Mouse (Mus musculus): ENCODE results near the gene Cbs. TPM values are rescaled to one million over a fixed set of nuclear protein-coding genes. Genes with fewer than 3 reads are reported as not detected.

Cbs gene
- polyA plus RNA-seq, 1 experiment from 2014 or later: 3.9 TPM

GRCm38 (mm10) chr17:31637866-31638570 is 980 bp upstream of the Cbs start:
- Histone ChIP-seq H3K4me3 (ENCODE audit: low read depth, low read length) (no peak overlapping the region), H3K27me3 (replicated peaks; ENCODE audit: control insufficient read depth, insufficient read depth, low read length) (peaks cover 19% of the 10 kb centered on the region), H3K4me1 (ENCODE audit: control insufficient read depth, insufficient read depth, low read length) (peaks cover 14% of the 10 kb centered on the region), H3K9ac (ENCODE audit: low read depth, low read length) (no peak overlapping the region), H3K4me2 (ENCODE audit: low read depth, low read length) (no peak overlapping the region; the same call in 1 of the 2 replicates), H3K9me3 (ENCODE audit: control insufficient read depth, low read length) (no peaks in the 10 kb centered on the region), H3K36me3 (ENCODE audit: control insufficient read depth, insufficient read depth, low read length) (no peaks in the 10 kb centered on the region), H3K27ac (replicated peaks; ENCODE audit: low read depth, low read length) (no peak overlapping the region)
- peak; percentile 56 for DNase-seq (ENCODE audit: low spot score)
- ATAC-seq (ENCODE audit: low read depth): no peak
- WGBS: 59% methylated on average over 9 of the region's 9 CpGs

DNA sequence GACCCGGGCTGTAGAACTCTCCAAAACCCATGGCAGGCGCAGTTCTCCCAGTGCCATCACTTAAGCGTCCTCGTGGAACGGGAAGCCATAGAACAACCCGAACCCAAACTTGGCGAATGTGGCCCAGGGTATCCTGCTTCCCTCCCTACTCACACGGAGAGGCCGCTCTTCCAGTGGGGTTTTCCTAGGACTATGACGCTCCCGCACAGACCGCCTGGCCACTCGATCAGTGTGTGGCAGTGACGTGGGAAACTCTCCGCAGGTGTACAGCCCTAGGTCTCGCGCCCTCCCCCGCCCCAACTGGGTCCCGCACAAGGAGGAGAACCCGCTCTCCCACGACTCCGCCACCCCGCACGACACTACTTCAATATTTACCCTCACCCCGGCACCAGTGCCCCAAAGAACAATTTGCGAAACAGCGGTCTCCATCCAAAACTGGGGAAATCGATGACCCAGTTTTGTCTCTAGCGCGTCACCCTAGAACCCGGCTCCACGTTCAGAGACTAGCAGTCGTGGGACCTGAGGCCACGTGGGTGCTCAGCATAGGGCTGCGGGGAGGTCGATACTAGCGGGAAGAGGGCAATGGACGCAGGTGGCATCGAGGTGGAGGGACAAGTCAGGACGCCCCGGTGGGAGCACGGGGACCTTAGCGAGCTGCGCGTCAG is 629 bp downstream of the Cbs start:
- DNase-seq (ENCODE audit: low spot score) (no peak), ATAC-seq (ENCODE audit: low read depth) (peak; percentile 22; the same call in 1 of the 2 replicates)
- no peaks in the 10 kb centered on the region for H3K36me3 ChIP-seq (ENCODE audit: control insufficient read depth, insufficient read depth, low read length)
- no peak overlapping the region for H3K27ac ChIP-seq (replicated peaks; ENCODE audit: low read depth, low read length)
- peaks cover 19% of the 10 kb centered on the region for H3K27me3 ChIP-seq (replicated peaks; ENCODE audit: control insufficient read depth, insufficient read depth, low read length)
- H3K4me3 ChIP-seq (ENCODE audit: low read depth, low read length): peak overlapping the region; percentile 52
- 5% methylated on average over 42 of the region's 45 CpGs for WGBS
- H3K4me2 ChIP-seq (ENCODE audit: low read depth, low read length): peak overlapping the region; percentile 86
- H3K9me3 ChIP-seq (ENCODE audit: control insufficient read depth, low read length): no peaks in the 10 kb centered on the region
- H3K4me1 ChIP-seq (ENCODE audit: control insufficient read depth, insufficient read depth, low read length): peaks cover 14% of the 10 kb centered on the region
- peak overlapping the region; percentile 65 for H3K9ac ChIP-seq (ENCODE audit: low read depth, low read length)

DNA sequence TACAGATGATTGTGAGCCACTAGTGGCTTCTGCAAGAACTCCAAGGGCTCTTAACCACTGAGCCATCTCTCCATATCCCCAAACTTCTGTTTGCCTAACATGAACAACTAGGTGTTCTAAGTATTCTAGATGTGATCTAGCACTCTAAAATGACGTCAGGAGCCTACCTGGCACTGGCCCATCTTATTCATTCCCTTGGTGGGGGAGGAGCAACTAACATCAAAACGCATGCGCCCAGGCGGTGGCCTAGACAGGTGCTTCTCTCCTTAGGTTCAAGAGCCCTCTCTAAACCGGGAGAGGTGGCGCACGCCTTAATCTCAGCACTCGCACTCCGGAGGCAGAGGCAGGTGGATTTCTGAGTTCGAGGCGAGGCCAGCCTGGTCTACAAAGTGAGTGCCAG is 1.3 kb downstream of the Cbs start:
- WGBS: 57% methylated on average over 11 of the region's 11 CpGs

GRCm38 (mm10) chr17:31634896-31635295 is 2.1 kb downstream of the Cbs start:
- no peak overlapping the region for H3K4me2 ChIP-seq (ENCODE audit: low read depth, low read length)
- H3K27ac ChIP-seq (replicated peaks; ENCODE audit: low read depth, low read length): no peak overlapping the region
- 71% methylated on average over 5 of the region's 5 CpGs for WGBS
- no peaks in the 10 kb centered on the region for H3K9me3 ChIP-seq (ENCODE audit: control insufficient read depth, low read length)
- no peaks in the 10 kb centered on the region for H3K36me3 ChIP-seq (ENCODE audit: control insufficient read depth, insufficient read depth, low read length)
- H3K4me3 ChIP-seq (ENCODE audit: low read depth, low read length): no peak overlapping the region
- DNase-seq (ENCODE audit: low spot score) (no peak), ATAC-seq (ENCODE audit: low read depth) (no peak)
- H3K9ac ChIP-seq (ENCODE audit: low read depth, low read length): no peak overlapping the region
- peaks cover 19% of the 10 kb centered on the region for H3K27me3 ChIP-seq (replicated peaks; ENCODE audit: control insufficient read depth, insufficient read depth, low read length)
- peaks cover 14% of the 10 kb centered on the region for H3K4me1 ChIP-seq (ENCODE audit: control insufficient read depth, insufficient read depth, low read length)

More for the DNA sequence above, 1.3 kb downstream of the Cbs start:
- no peak overlapping the region for H3K27ac ChIP-seq (replicated peaks; ENCODE audit: low read depth, low read length)
- H3K9me3 ChIP-seq (ENCODE audit: control insufficient read depth, low read length): no peaks in the 10 kb centered on the region
- H3K4me2 ChIP-seq (ENCODE audit: low read depth, low read length): peak overlapping the region; percentile 86
- peaks cover 14% of the 10 kb centered on the region for H3K4me1 ChIP-seq (ENCODE audit: control insufficient read depth, insufficient read depth, low read length)
- no peaks in the 10 kb centered on the region for H3K36me3 ChIP-seq (ENCODE audit: control insufficient read depth, insufficient read depth, low read length)
- no peak for DNase-seq (ENCODE audit: low spot score)
- no peak overlapping the region for H3K4me3 ChIP-seq (ENCODE audit: low read depth, low read length)
- no peak overlapping the region for H3K9ac ChIP-seq (ENCODE audit: low read depth, low read length)
- H3K27me3 ChIP-seq (replicated peaks; ENCODE audit: control insufficient read depth, insufficient read depth, low read length): peaks cover 19% of the 10 kb centered on the region
- ATAC-seq (ENCODE audit: low read depth): no peak

DNA sequence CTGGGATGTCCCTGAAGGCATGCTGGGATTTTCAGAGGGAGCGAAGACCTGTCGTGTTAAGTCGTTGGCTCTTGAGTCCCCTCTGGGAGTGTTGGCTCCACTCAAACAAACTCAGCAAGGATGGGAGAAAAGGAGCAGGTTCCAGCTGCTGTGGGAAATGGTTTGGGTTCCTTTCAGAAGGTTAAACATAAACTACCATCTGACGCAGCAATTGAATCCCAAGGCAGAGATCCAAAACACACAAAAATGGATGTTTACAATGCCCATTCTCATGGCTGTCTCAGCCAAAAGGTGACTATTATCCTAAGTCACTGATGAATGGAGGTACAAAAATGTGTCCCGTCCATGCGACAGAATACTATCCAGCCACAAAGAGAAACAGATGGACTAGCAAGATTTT is 4.0 kb downstream of the Cbs start:
- 75% methylated on average over 6 of the region's 6 CpGs for WGBS
- Histone ChIP-seq H3K4me1 (ENCODE audit: control insufficient read depth, insufficient read depth, low read length) (peaks cover 14% of the 10 kb centered on the region), H3K27ac (replicated peaks; ENCODE audit: low read depth, low read length) (no peak overlapping the region), H3K36me3 (ENCODE audit: control insufficient read depth, insufficient read depth, low read length) (no peaks in the 10 kb centered on the region), H3K4me2 (ENCODE audit: low read depth, low read length) (no peak overlapping the region), H3K4me3 (ENCODE audit: low read depth, low read length) (no peak overlapping the region), H3K9ac (ENCODE audit: low read depth, low read length) (no peak overlapping the region), H3K27me3 (replicated peaks; ENCODE audit: control insufficient read depth, insufficient read depth, low read length) (peaks cover 19% of the 10 kb centered on the region), H3K9me3 (ENCODE audit: control insufficient read depth, low read length) (no peaks in the 10 kb centered on the region)
- no peak for DNase-seq (ENCODE audit: low spot score)
- no peak for ATAC-seq (ENCODE audit: low read depth)

DNA sequence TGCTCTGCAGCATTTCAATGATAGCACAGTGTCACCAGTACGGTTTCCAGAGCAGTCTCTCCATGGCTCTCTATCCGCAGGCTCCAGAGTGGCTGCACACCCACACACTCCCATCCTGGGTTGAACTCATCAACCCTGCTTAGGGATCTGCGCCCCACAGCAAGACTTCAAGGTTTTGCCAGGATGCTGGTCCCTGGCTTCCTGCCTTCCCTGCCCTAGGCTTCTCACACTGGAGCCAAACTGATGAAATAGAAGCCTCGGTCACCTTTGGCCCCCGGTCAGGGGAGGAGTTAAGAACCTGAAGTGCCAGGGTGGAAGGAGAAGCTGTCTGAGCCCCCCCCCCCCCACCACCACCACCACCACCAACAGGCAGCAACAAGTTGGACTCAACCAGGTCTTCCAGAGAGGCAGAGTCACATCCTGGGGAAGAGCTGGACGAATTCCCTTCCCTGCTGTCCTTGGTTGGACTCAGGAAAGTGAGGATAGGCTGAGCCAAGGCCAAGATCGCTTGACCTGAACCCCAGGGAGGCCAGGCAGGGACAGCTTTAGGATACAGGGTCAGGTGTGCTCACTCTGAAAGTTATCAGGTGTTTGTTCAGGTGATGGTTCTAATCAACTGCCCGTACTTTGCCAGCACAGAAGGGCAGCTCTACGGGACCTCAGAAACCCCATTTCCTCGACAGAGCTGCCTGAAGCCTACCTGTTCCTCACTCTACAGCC is 5.8 kb downstream of the Cbs start:
- H3K4me3 ChIP-seq (ENCODE audit: low read depth, low read length): no peak overlapping the region
- no peaks in the 10 kb centered on the region for H3K36me3 ChIP-seq (ENCODE audit: control insufficient read depth, insufficient read depth, low read length)
- peaks cover 15% of the 10 kb centered on the region for H3K27me3 ChIP-seq (replicated peaks; ENCODE audit: control insufficient read depth, insufficient read depth, low read length)
- no peaks in the 10 kb centered on the region for H3K9me3 ChIP-seq (ENCODE audit: control insufficient read depth, low read length)
- WGBS: 75% methylated on average over 10 of the region's 10 CpGs
- DNase-seq (ENCODE audit: low spot score) (no peak), ATAC-seq (ENCODE audit: low read depth) (no peak)
- peaks cover 3% of the 10 kb centered on the region; the same call in 1 of the 2 replicates for H3K4me1 ChIP-seq (ENCODE audit: control insufficient read depth, insufficient read depth, low read length)
- no peak overlapping the region for H3K4me2 ChIP-seq (ENCODE audit: low read depth, low read length)
- H3K27ac ChIP-seq (replicated peaks; ENCODE audit: low read depth, low read length): no peak overlapping the region
- no peak overlapping the region for H3K9ac ChIP-seq (ENCODE audit: low read depth, low read length)

- Histone ChIP-seq H3K9me3 (ENCODE audit: control insufficient read depth, low read length) (no peaks in the 10 kb centered on the region), H3K4me1 (ENCODE audit: control insufficient read depth, insufficient read depth, low read length) (no peaks in the 10 kb centered on the region), H3K36me3 (ENCODE audit: control insufficient read depth, insufficient read depth, low read length) (no peaks in the 10 kb centered on the region), H3K4me2 (ENCODE audit: low read depth, low read length) (no peak overlapping the region), H3K4me3 (ENCODE audit: low read depth, low read length) (no peak overlapping the region), H3K9ac (ENCODE audit: low read depth, low read length) (no peak overlapping the region), H3K27me3 (replicated peaks; ENCODE audit: control insufficient read depth, insufficient read depth, low read length) (no peaks in the 10 kb centered on the region), H3K27ac (replicated peaks; ENCODE audit: low read depth, low read length) (no peak overlapping the region)
- ATAC-seq (ENCODE audit: low read depth): no peak
- 91% methylated on average over 2 of the region's 2 CpGs for WGBS
- no peak for DNase-seq (ENCODE audit: low spot score)
These were observed 9.1 kb downstream of the Cbs start for GRCm38 (mm10) chr17:31627961-31628360.

DNA sequence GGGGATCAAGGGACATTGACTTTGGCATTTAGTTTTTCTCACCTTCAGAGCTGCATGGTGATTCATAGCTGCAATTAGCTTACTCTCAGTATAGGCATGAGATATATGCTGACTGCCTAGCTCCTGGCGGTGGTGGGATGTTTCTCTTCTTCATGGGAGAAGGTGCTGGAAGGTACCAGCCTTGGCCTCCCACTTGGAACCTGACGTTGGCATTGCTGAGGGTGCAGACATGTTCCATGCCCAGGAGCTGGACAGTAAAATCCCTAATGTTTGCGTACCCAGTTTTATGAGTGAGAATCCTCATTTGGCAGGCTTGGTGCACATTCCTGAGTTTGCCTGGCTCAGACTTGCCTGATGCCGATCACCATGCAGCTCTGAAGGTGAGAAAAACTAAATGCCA is 13.9 kb downstream of the Cbs start:
- Histone ChIP-seq H3K4me2 (ENCODE audit: low read depth, low read length) (no peak overlapping the region), H3K9ac (ENCODE audit: low read depth, low read length) (no peak overlapping the region), H3K27me3 (replicated peaks; ENCODE audit: control insufficient read depth, insufficient read depth, low read length) (no peaks in the 10 kb centered on the region), H3K9me3 (ENCODE audit: control insufficient read depth, low read length) (no peaks in the 10 kb centered on the region), H3K4me3 (ENCODE audit: low read depth, low read length) (no peak overlapping the region), H3K27ac (replicated peaks; ENCODE audit: low read depth, low read length) (no peak overlapping the region), H3K36me3 (ENCODE audit: control insufficient read depth, insufficient read depth, low read length) (no peaks in the 10 kb centered on the region), H3K4me1 (ENCODE audit: control insufficient read depth, insufficient read depth, low read length) (no peaks in the 10 kb centered on the region)
- 95% methylated on average over 4 of the region's 4 CpGs for WGBS
- no peak for ATAC-seq (ENCODE audit: low read depth)
- no peak for DNase-seq (ENCODE audit: low spot score)

All from embryonic facial prominence, embryonic 14.5 days (tissue).